Mouse (Mus musculus): ENCODE results near the gene Tle3. TPM values are rescaled to one million over a fixed set of nuclear protein-coding genes. Genes with fewer than 3 reads are reported as not detected.

Gene Tle3
- total RNA-seq, 2 experiments from 2014 or later, result 57.3 to 64.0 TPM

GRCm38 (mm10) chr9:61457162-61457523, 85.0 kb downstream of the Tle3 start:
- DNase-seq (ENCODE audit: extremely low spot score in 1 of 2, low spot score in 1 of 2), result no peak

DNA sequence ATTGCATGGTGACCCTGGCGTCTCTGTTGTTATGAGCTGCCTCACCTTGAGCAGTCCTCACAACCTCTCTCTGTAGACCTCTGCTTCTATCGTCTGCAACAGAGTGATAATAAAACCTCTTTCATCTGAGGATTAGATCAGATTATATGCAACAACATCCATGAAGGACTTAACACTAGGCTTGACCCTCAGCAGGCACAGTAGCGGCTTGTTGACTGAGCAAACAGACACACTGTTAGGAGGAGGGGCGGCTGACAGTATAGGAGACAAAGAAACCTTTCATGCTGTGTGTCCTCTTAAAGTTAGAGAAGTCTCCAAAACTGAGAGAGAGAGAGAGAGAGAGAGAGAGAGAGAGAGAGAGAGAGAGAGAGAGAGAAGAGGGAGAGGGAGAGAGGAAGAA, 89.7 kb downstream of the Tle3 start:
- DNase-seq (ENCODE audit: extremely low spot score in 1 of 2, low spot score in 1 of 2), result no peak

GRCm38 (mm10) chr9:61467436-61467835, 95.3 kb downstream of the Tle3 start:
- no peak for DNase-seq (ENCODE audit: extremely low spot score in 1 of 2, low spot score in 1 of 2)
